Mouse (Mus musculus) kidney, embryonic 14.5 days (tissue): Measurements from ENCODE around the gene Slc38a9. TPM values are rescaled to one million over a fixed set of nuclear protein-coding genes. Genes with fewer than 3 reads are reported as not detected.
"Not testable (repeated sequence)": the region's sequence is repeated elsewhere in the genome, so short reads cannot be mapped to it uniquely, and the experiment has no call there.

ENCODE experiments used
- ATAC-seq: fragments of 200-750 bp; cut with Nextera tagmentation; 2 replicates; pipeline ENCODE4 v1.8.0; 2017; ENCODE audit warnings: moderate number of reproducible peaks, mild to moderate bottlenecking, moderate TSS enrichment, moderate library complexity; ENCODE audit not compliant: low FRiP score, low TSS enrichment
- H3K27ac ChIP-seq: fragments of 300-500 bp; sonication (generic); 2 replicates; pipeline ENCODE4 v1.5.1; 2014; ENCODE audit warnings: low read depth, mild to moderate bottlenecking, low read length, moderate library complexity, mixed read lengths
- H3K27me3 ChIP-seq: fragments of 300-500 bp; sonication (generic); 2 replicates; pipeline ENCODE4 v1.6.1; 2014; ENCODE audit warnings: mild to moderate bottlenecking, low read length; ENCODE audit not compliant: control insufficient read depth, insufficient read depth
- H3K36me3 ChIP-seq: fragments of 300-500 bp; sonication (generic); 2 replicates; pipeline ENCODE4 v1.6.1; 2014; ENCODE audit warnings: low read length, mixed read lengths; ENCODE audit not compliant: control insufficient read depth, insufficient read depth
- H3K4me1 ChIP-seq: fragments of 300-500 bp; sonication (generic); 2 replicates; pipeline ENCODE4 v1.6.1; 2014; ENCODE audit warnings: low read length, mixed read lengths; ENCODE audit not compliant: control insufficient read depth, insufficient read depth
- H3K4me2 ChIP-seq: fragments of 300-500 bp; sonication (generic); replicated peaks from 2 replicates; pipeline ENCODE4 v1.6.1; 2014; ENCODE audit warnings: low read depth, mild to moderate bottlenecking, low read length
- H3K4me3 ChIP-seq: fragments of 300-500 bp; sonication (generic); 2 replicates; pipeline ENCODE4 v1.5.1; 2014; ENCODE audit warnings: mild to moderate bottlenecking, low read length
- H3K9ac ChIP-seq: fragments of 300-500 bp; sonication (generic); 2 replicates; pipeline ENCODE4 v1.6.1; 2014; ENCODE audit warnings: low read depth, mild to moderate bottlenecking, low read length, moderate library complexity
- H3K9me3 ChIP-seq: fragments of 300-500 bp; sonication (generic); 2 replicates; pipeline ENCODE4 v1.6.1; 2016; ENCODE audit warnings: low read length; ENCODE audit not compliant: control insufficient read depth
- WGBS: fragments of 180-500 bp; shearing (Covaris S2); extraction: QIAGEN DNeasy Blood & Tissue Kit; methylation state at CpG from one replicate; pipeline ENCODE4 v1.1.7; 2014; 5-methylcytosine and 5-hydroxymethylcytosine counted together
- polyA plus RNA-seq: library from polyadenylated mRNA; unstranded; fragments of >200 nt; fragmentation: Nextera tagmentation; extraction: Ambion mirVana; gene quantifications from 2 replicates; pipeline ENCODE4 v1.2.1, GENCODE M21; 2014

Gene Slc38a9
- polyA plus RNA-seq, 1 experiment from 2014 or later: 13.1 TPM

- Histone ChIP-seq H3K4me1 (no peaks in the 10 kb centered on the region), H3K27me3 (no peaks in the 10 kb centered on the region), H3K36me3 (no peaks in the 10 kb centered on the region), H3K9me3 (no peaks in the 10 kb centered on the region), H3K4me2 (no peak overlapping the region), H3K9ac (no peak overlapping the region), H3K27ac (no peak overlapping the region), H3K4me3 (no peak overlapping the region)
- 92% methylated on average over 4 of the region's 4 CpGs for WGBS
- ATAC-seq: no peak
Measured at GRCm38 (mm10) chr13:112706351-112706750, 45.8 kb downstream of the Slc38a9 start.

- H3K4me1 ChIP-seq: peaks cover 13% of the 10 kb centered on the region; the same call in 1 of the 2 replicates
- WGBS: 62% methylated on average over 15 of the region's 15 CpGs
- no peak overlapping the region; the same call in 1 of the 2 replicates for H3K27ac ChIP-seq
- no peaks in the 10 kb centered on the region for H3K9me3 ChIP-seq
- H3K4me3 ChIP-seq: no peak overlapping the region
- ATAC-seq: peak; percentile 87
- no peak overlapping the region for H3K4me2 ChIP-seq
- no peaks in the 10 kb centered on the region for H3K27me3 ChIP-seq
- no peak overlapping the region for H3K9ac ChIP-seq
- no peaks in the 10 kb centered on the region for H3K36me3 ChIP-seq
Measured at GRCm38 (mm10) chr13:112720078-112720736, 59.7 kb downstream of the Slc38a9 start.

- 41% methylated on average over 9 of the region's 9 CpGs for WGBS
- peak; percentile 61; the same call in 1 of the 2 replicates for ATAC-seq
Measured at GRCm38 (mm10) chr13:112721946-112722729, 61.6 kb downstream of the Slc38a9 start.

GRCm38 (mm10) chr13:112724260-112724659, 63.7 kb downstream of the Slc38a9 start:
- H3K27me3 ChIP-seq, H3K9me3 ChIP-seq, H3K27ac ChIP-seq, H3K36me3 ChIP-seq, ATAC-seq, H3K4me3 ChIP-seq, H3K4me2 ChIP-seq, H3K9ac ChIP-seq: not testable (repeated sequence)
- H3K4me1 ChIP-seq: peaks cover 13% of the 10 kb centered on the region; the same call in 1 of the 2 replicates

More at GRCm38 (mm10) chr13:112721946-112722729, 61.6 kb downstream of the Slc38a9 start:
- H3K4me1 ChIP-seq: peaks cover 13% of the 10 kb centered on the region; the same call in 1 of the 2 replicates
- H3K4me2 ChIP-seq: no peak overlapping the region
- H3K4me3 ChIP-seq: no peak overlapping the region
- H3K27ac ChIP-seq: peak overlapping the region; percentile 88
- H3K9me3 ChIP-seq: no peaks in the 10 kb centered on the region
- H3K27me3 ChIP-seq: no peaks in the 10 kb centered on the region
- no peaks in the 10 kb centered on the region for H3K36me3 ChIP-seq
- H3K9ac ChIP-seq: no peak overlapping the region

DNA sequence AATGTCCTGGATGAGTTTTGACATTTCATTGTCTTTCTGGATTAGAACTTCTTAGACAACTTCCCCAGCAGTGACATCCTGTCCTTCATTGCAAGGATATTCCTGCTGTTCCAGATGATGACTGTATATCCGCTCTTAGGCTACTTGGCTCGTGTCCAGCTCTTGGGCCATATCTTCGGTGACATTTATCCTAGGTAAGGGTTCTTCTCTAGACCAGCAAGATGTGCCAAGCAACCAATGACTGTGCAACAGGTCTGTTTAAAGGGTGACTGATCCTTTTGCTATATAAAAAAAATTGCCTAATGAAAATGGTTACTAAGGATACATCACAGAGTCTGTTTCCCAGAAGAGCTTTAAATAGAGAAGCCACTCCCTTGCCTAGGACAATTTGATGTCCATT, 65.5 kb downstream of the Slc38a9 start:
- no peak overlapping the region for H3K4me3 ChIP-seq
- H3K4me1 ChIP-seq: 0 out of 2 replicates have a peak, but pooled peaks cover 9% of the 10 kb centered on the region
- 95% methylated on average over 3 of the region's 3 CpGs for WGBS
- H3K27ac ChIP-seq: no peak overlapping the region
- no peak overlapping the region for H3K9ac ChIP-seq
- no peak overlapping the region for H3K4me2 ChIP-seq
- no peaks in the 10 kb centered on the region for H3K27me3 ChIP-seq
- no peak for ATAC-seq
- no peaks in the 10 kb centered on the region for H3K36me3 ChIP-seq
- 0 out of 2 replicates have a peak, but pooled peaks cover 3% of the 10 kb centered on the region for H3K9me3 ChIP-seq

- Histone ChIP-seq H3K36me3 (no peaks in the 10 kb centered on the region), H3K27me3 (no peaks in the 10 kb centered on the region)
- WGBS: 87% methylated on average over 12 of the region's 12 CpGs
Measured at GRCm38 (mm10) chr13:112733311-112733710, 72.8 kb downstream of the Slc38a9 start.

DNA sequence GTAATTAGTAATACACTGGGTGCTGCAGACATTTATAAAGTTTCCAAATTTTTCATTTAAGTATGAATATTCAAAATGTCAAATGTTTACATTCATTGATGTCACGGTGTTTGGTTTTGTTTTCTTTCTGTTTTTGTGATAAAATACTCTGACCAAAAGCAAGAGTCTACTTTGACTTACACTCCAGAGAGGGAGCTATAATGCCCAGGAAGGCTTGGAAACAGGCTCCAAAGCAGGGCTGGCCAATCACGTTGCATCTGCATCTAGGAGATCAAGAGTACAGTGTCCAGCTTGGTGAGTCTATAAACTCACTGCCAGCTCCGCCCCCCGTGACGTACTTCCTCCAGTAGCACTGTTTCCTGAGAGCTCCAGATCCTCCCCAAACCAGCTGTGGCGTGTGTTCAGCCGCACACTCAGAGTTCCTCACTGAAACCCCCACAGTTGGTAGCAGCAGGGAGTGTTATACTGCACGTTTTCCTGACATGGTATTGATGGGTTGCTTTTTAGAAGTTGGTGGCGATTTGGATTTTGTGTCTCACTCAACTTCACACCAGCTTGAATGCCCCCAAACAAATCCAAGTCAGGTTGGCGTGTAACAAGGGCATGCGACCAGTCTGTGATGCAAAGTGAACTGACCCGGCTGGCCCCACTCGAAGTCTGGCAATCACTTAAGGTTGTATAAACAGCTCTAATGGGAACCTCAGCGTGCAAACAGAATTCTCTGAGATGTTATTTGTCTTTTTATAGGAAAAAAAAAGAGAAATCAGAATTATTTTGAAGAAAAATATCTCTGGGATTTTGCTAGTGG, 74.6 kb downstream of the Slc38a9 start:
- no peak overlapping the region for H3K27ac ChIP-seq
- H3K9ac ChIP-seq: no peak overlapping the region
- ATAC-seq: no peak; the same call in 1 of the 2 replicates
- H3K9me3 ChIP-seq: no peaks in the 10 kb centered on the region
- 66% methylated on average over 14 of the region's 14 CpGs for WGBS
- no peaks in the 10 kb centered on the region for H3K27me3 ChIP-seq
- no peak overlapping the region for H3K4me2 ChIP-seq
- no peaks in the 10 kb centered on the region for H3K36me3 ChIP-seq
- no peaks in the 10 kb centered on the region for H3K4me1 ChIP-seq
- H3K4me3 ChIP-seq: no peak overlapping the region

More at GRCm38 (mm10) chr13:112733311-112733710, 72.8 kb downstream of the Slc38a9 start:
- H3K4me1 ChIP-seq: no peaks in the 10 kb centered on the region
- no peak overlapping the region for H3K4me3 ChIP-seq
- H3K9ac ChIP-seq: no peak overlapping the region
- no peak overlapping the region for H3K4me2 ChIP-seq
- H3K9me3 ChIP-seq: 0 out of 2 replicates have a peak, but pooled peaks cover 3% of the 10 kb centered on the region
- no peak overlapping the region for H3K27ac ChIP-seq
- ATAC-seq: no peak

GRCm38 (mm10) chr13:112736407-112736806, 75.9 kb downstream of the Slc38a9 start:
- H3K27me3 ChIP-seq: no peaks in the 10 kb centered on the region

More at GRCm38 (mm10) chr13:112736407-112736806, 75.9 kb downstream of the Slc38a9 start:
- Histone ChIP-seq H3K9me3 (no peaks in the 10 kb centered on the region), H3K4me1 (no peaks in the 10 kb centered on the region), H3K4me3 (no peak overlapping the region), H3K27ac (no peak overlapping the region), H3K36me3 (no peaks in the 10 kb centered on the region), H3K4me2 (no peak overlapping the region), H3K9ac (no peak overlapping the region)
- ATAC-seq: no peak
- WGBS: 89% methylated on average over 10 of the region's 10 CpGs
